Mouse (Mus musculus): ENCODE measurements at regions not wholly inside any gene's neighbourhood (a gene's known extent, or its start where the extent isn't known, plus 50 kb on each side); places are given as distances from the start of the nearest gene placed in this dataset.

GRCm38 (mm10) chr16:49573171-49573517 is 125.9 kb upstream of the Ift57 start:
- no peak for DNase-seq (ENCODE audit: extremely low read depth, low read depth)

DNA sequence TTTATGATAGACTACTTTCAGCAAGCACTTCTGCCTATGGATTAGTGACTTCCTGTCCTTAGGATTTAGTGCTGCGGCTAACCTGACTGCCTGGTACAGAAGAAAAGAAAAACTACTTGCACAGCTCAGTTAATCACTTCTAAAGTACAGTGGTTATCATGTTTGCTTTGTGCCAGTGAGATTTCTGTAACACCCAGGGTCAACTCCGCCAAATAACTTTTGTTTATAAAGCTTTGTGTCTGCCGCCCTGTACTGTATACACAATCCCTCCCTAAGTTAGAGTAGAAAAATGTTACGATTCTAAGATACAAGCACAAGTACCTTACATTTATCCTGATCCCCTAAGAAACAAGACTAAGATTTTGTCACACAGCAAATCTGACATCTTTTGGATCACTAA is 120.1 kb upstream of the Ift57 start:
- no peak for DNase-seq (ENCODE audit: extremely low read depth, low read depth)

GRCm38 (mm10) chr16:49580708-49581107 is 118.3 kb upstream of the Ift57 start:
- no peak for DNase-seq (ENCODE audit: extremely low read depth, low read depth)

- DNase-seq (ENCODE audit: extremely low read depth, low read depth): no peak
Measured at GRCm38 (mm10) chr16:49606500-49606899, 92.5 kb upstream of the Ift57 start.

DNA sequence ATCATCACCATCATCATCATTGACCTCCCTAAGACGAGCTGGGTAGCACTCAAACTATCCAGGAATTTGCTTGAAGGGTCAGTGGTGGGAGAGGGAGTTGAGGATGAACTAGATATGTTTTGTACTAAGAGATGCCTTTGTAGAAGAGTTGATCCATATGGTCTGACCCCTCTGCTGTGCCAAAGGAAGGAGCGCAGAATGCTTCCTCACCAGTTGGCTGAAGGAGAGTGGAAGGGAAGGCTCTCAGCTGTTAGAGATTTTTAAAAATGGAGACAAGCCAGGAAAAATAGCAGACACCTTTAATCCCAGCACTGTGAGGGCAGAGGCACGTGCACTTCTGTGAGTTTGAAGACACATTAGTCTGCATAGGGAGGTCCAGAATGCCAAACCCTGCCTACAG is 84.2 kb upstream of the Ift57 start:
- DNase-seq (ENCODE audit: extremely low read depth, low read depth): no peak

DNA sequence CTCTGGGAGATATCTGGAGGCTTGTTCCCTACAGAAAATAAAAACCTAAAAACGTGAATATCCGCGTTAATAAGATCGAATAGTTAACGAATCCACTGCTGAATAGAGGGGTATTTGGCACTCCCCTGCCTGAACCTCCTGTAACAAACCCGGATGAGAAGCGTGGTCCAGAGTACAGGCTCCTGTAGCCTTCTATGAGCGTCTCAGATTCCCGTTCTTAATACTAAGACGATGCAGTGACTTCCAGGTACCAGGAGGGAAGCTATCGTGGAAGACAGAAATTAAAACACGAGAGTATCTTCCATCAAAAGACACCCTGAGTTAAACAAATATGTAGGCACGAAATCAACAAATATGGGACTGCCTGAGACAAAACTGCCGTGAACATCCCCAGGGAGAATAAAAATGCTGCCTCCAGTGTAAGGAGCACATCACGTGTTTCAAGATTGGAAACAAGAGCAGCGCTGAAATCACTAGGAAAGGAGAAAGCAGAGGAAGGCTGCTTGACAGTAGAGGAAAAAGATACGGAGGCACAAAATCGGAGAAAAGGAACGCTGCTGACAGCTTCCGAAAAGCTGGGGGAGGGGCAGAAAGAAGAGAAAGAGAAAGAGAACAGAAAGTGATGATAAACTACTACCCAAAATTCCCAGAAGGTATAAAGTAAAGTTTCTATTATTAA is 83.6 kb upstream of the Ift57 start:
- no peak for DNase-seq (ENCODE audit: extremely low read depth, low read depth)

DNA sequence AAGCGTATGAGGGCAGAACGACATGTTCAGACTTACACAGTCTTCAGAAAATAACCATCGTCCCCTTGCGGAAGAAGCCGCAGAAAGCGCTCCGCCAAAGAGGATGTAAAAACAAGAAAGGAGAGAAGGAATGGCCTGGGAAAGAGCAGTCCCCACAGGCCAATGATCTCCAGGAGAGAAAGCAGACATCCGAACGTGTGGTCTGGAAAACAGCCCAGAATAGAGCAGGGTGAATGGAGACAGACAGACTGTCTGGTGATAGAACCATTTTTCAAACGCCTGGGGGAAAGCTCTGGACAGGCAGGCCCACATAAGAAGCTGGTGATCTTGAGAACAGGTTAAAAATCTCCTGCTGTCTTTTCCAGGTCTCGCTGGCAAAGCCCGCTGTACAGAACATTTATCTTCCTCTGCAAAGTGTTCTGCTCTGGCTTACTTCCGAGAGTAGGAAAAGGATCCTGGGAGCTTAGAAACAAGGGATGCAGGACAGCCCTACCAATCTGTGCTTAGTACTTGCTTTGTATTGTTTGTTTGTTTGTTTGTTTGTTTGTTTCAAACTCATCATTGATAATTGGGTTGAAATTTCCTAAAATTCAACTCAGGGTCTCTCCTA is 82.7 kb upstream of the Ift57 start:
- no peak for DNase-seq (ENCODE audit: extremely low read depth, low read depth)

- no peak for DNase-seq (ENCODE audit: extremely low read depth, low read depth)
Measured at GRCm38 (mm10) chr16:49633502-49633901, 65.5 kb upstream of the Ift57 start.

DNA sequence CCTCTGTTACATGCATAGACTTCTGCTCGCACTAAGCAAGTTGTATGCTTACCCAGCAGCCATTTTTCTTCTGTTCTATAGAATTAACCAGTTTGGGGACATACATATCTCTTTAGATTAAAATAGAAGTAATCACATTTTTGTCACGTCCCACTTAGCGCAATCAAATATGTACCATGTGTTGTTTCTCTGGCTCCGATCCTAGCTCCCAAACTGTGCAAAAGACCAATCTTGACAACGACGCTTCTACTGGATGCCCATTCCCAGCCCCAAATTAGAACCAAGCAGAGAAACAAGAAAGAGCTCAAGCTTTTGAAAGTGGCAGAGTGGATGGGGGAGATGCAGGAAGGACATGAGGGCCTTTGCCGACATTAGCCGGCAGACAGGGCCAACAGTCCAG is 63.5 kb upstream of the Ift57 start:
- no peak for DNase-seq (ENCODE audit: extremely low read depth, low read depth)

DNA sequence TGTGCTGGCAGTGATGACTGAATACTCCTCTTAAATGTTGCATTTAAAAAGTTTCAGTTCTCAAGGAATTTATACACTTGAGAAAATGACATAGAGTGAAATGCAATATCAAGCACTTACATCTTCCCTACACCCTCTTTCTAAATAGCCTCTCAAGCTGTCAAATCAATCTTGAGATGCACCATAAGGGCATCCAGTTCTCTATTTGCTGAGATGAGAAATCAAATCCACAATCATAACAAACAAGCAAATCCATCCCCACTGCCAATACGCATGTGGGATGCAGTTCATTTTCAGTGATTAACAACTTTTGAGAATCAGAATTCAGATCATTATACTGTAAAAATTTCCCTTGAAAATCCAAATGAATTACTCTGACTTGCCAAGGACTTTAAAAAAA is 62.6 kb upstream of the Ift57 start:
- no peak for DNase-seq (ENCODE audit: extremely low read depth, low read depth)

DNA sequence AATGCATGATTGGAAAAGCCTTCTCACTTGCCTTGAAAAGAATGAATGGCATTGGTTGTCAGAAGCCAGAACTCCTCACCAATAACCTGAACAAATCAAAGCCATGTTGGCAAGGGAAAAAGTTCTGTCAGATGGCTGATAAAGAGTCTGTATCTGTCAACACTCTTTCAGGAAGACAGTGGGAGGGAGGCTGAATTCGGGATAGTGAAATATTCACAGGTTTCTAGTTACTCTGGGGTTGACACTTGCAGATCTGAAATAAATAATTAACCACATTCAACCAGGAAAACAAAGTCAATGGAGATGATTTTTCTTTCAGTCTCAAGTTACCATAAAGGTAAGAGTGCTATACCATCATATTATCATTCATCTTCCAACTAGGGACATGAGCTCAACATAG is 56.3 kb upstream of the Ift57 start:
- DNase-seq (ENCODE audit: extremely low read depth, low read depth): no peak

DNA sequence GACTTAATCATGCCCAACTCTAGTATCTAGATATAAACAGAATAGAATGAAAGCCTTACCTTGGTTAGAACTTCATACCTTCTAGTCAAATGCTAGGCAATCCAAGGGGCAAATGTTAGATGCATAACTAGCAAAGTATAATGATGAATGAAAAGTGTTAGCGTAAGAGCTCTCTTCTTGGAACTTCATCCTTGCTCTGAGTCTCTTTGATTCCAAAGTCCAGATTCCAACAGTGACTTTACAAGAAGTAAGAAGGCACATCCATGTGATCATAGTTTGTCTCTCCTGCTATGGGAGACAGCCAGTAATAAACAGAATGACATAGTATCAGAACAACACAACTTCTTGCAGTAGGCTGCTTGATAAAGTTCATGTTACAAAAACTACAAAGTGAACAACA is 54.6 kb upstream of the Ift57 start:
- DNase-seq (ENCODE audit: extremely low read depth, low read depth): no peak

DNA sequence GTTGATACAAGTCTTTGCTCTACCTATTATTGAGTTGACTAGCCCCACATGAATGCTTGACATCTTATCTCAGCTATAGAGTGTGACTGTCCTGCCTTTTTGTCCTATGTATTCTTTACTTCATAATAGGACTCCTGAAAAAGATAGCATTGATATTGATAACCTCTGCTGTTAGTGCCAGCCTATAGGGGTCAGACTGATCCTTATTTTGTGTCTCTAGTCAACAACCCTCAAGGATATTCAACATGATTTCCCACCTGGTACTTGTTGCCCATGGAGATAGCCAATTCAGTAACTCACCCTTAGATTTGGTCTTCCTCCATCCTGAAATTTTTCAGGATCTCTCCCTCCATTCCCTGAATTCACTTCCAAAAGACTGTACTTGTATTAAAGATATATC is 52.6 kb upstream of the Ift57 start:
- no peak for DNase-seq (ENCODE audit: extremely low read depth, low read depth)
